Mouse (Mus musculus): ENCODE measurements around the gene Scai. TPM values are rescaled to one million over a fixed set of nuclear protein-coding genes. Genes with fewer than 3 reads are reported as not detected.
"Not testable (repeated sequence)": the region's sequence is repeated elsewhere in the genome, so short reads cannot be mapped to it uniquely, and the experiment has no call there.

Scai gene
- 10 to 100 TPM; 84.7 to 94.4 TPM for total RNA-seq (2021)
- long read RNA-seq, partial matches to known transcripts: 1 of 6 reads
- long read RNA-seq, other reads (novel, unspliced or antisense): 5 of 6 reads

- DNase-seq (ENCODE audit: low spot score in 2 of 2): peak; percentile 97 to 98
These were observed at the start of gene Scai for GRCm38 (mm10) chr2:39190561-39191056. Scai (minus strand) TSS chr2:39190734.

GRCm38 (mm10) chr2:39226731-39227130 is 36.2 kb upstream of the Scai start:
- DNase-seq (ENCODE audit: low spot score in 2 of 2): no peak

DNA sequence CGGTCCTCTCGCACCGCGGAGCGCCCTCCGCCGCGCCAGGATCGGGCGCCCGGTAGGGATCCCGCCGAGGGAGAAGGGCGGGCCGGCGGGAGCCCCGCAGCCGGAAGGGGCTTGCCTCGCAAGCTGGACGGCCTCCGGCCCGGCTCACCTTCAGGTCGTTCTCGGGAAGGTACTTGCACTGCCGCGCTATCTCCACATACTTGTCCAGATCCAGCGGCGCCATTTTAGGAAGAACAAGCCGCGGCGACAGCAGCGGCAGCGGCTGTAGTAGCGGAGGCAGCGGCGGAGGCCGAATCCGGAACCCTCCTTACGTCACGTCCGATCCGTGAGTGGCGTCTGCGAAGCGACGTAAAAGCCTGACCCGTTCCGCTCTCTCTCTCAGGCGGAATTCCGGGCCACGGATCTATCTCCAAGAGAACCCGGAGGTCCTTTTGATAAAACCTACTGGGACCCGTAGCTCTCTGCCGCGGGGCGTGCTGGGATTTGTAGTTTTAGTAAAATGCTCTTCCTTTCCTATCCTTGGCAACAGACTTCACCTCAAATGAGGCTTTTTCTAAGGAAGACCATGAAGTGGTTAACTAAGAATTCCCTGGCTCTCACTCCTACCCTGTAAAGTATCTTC is 35.6 kb upstream of the Scai start, which contains the start of gene Ppp6c:
Ppp6c (minus strand) TSS at position 433 of the 622 bp plus-strand sequence.
- DNase-seq (ENCODE audit: low spot score in 2 of 2): peak; percentile 89 to 90

GRCm38 (mm10) chr2:39225331-39226018 is 34.9 kb upstream of the Scai start:
- DNase-seq (ENCODE audit: low spot score in 2 of 2): not testable (repeated sequence)

DNA sequence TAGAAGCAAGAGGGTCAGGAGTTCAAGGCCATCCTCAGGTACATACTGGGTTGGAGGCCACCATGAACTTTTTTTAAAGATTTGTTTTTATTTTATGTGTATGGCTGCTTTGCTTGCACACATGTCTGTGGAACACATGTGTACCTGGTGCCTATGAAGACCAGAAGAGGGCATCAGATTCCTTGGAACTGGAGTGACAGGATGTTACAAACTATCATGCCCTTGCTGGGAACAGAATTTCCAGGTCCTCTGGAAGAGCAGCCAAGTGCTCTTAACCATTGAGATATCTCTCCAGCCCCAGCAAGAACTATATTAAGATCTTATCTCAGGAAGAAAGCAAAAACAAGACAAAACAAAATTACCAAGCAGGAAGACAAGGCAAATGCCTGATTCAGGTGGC is 34.1 kb upstream of the Scai start:
- DNase-seq (ENCODE audit: low spot score in 2 of 2): no peak

GRCm38 (mm10) chr2:39220010-39220409 is 29.5 kb upstream of the Scai start:
- no peak for DNase-seq (ENCODE audit: low spot score in 2 of 2)

GRCm38 (mm10) chr2:39219034-39219433 is 28.5 kb upstream of the Scai start:
- DNase-seq (ENCODE audit: low spot score in 2 of 2): no peak

DNA sequence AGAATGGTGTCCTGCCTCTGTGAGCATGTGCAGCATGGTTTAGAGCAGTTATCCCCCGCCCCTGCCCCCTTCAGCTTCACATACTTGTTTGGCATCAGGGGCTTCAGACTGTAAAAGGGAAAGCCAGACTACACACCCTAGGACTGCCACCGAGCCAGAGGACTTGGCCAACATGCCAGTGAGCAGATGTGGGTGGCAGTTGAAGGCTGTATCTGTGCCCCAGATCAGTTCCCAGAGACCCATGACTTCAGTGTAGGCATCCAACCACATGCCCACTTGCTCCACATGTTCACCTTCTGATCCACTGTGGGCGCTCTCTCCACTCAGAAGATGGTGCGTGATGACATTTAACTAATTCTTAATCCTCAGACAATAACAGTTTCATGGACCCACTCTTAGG is 26.6 kb upstream of the Scai start:
- DNase-seq (ENCODE audit: low spot score in 2 of 2): no peak

DNA sequence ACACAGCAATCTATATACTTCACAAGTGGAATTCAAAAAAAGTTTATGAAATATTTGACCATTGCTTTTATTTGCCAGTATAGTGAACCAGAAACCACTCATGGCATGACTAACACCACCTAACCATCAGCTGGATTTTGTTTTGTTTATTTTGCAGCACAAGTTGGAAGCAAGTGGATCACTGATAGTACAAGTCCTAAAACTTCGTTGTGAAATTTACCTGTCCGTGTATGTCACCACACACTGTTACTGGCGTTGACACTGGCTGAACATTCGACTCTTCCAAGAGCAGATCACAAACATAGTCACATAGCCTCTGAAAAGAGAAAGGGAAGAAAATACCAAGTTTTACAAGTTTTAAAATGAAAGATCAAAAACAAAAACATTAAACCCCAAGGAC is 20.2 kb upstream of the Scai start:
- DNase-seq (ENCODE audit: low spot score in 2 of 2): no peak

- DNase-seq (ENCODE audit: low spot score in 2 of 2): no peak
These were observed 12.8 kb upstream of the Scai start for GRCm38 (mm10) chr2:39203359-39203758.

DNA sequence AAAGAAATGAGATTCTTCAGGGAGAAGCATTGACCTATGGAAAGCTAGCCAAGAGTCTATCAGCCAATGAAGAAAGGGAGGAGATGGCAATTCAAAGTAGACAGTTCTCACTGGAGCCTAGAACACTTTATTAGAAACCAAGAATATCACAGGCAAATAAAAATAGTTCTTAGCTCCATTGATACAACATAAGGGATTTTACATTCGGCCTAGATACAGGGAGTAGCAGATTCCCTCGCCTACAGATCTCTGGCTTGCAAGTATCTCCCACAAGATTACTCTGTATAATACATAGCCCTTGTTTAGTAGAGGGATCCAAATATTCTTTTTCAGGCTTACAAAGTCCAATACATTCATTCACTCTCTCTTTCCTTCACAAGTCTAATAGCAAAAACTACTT is 4.3 kb upstream of the Scai start:
- DNase-seq (ENCODE audit: low spot score in 2 of 2): no peak

DNA sequence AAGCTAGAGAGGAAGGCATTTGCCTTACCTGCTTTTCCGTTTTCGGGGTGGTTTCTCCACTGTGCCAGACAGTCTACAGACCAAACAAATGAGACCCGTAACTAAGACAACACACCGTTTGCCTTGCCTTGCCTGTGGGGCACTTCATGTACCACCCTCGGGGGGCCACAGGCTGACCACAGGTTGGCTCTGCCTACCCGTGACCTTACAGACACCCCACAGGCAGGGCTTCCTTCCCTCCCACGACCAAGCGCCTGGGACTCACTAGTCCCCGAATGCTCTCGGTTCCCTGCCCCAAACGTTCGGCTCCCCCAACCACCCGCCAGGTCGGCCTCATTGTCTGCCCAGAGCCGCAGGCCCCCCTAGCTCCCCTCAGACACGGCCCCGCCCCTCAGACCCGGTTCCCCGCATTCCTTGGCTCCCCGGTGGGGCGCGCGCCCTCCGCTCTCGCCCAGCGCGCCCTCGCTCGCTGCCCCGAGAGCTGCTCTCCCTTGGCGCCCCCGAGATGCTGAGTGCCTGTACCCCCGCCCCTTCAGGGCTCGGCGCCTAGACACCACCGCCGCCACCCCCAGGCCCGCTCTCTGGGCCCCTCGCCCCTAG is 473 bp downstream of the Scai start:
- no peak for DNase-seq (ENCODE audit: low spot score in 2 of 2)

GRCm38 (mm10) chr2:39185942-39186341 is 4.6 kb downstream of the Scai start:
- no peak for DNase-seq (ENCODE audit: low spot score in 2 of 2)

DNA sequence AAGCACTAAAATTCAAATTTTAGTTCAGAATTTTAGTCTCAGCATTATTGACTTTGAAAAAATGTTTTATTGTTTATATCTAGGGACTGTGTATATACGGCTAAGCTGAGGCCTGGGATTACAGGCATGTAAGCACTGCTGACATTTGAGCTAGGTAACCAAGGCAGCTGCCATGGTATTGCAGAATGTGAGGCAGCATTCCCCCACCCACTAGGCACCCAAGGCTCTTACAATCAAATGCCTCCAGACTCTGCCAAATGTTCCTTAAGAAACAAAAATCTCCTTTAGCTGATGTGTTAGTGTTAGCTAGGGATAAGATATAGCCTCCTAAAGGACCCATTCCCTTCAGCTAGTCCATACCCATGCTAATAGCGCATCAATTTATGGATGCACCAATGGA is 6.9 kb downstream of the Scai start:
- no peak for DNase-seq (ENCODE audit: low spot score in 2 of 2)

DNA sequence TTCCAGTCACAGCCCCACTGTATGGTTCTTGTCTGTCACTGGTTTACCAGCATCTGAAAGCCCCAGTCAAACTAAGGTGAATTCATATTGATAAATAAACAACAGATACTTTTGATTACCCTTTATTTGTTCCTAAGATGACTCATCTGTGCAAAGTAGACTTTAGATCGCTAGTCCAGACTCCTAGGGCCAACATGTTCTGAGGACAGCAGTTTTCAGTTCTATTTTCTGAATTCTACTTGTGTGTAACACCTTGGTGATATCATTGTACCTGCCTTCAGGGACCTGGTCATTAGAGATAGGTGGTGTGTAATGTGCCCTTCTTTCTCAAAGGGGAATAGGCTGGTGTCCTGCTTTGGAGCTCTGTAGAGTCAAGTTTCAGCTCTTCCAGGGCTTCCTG is 29.5 kb downstream of the Scai start:
- DNase-seq (ENCODE audit: low spot score in 2 of 2): no peak

- no peak for DNase-seq (ENCODE audit: low spot score in 2 of 2)
These were observed 32.6 kb downstream of the Scai start for GRCm38 (mm10) chr2:39157916-39158315.

DNA sequence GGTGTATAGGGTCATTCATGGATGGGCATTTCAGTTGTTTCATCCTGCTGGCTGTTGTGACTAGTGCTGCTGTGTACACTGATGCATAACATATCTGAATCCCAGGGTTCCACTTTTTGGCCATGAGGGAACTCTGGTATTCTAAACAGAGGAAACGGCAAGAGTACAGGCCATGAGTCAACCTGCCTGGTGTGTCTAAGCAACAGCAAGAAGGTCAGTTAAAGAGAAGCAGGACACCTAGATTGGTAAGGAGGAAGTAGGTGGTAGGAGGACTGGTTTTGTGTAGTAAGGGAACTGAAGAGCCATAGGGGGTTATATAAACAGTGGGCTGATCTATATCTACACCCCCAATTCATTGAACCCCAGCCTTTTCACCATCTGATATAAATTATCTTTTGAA is 33.7 kb downstream of the Scai start:
- DNase-seq (ENCODE audit: low spot score in 2 of 2): no peak

DNA sequence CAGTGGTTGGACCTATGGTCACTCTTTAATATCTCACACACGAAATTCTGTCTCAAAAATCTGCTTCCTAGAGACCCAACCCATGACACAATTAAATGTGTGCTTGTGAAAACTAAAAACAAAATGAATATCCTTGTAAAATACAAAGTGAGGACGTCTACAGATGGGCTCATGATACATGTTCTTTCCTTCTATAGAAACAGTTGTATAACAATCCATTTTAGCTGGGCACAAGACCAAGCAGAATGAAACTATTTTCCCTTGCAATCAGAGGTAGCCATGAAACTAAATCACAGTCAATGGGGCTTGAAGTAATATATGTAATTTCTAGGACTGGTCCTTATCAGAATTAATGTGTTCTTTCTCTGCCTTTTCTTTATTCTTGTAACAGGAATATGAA is 39.6 kb downstream of the Scai start:
- DNase-seq (ENCODE audit: low spot score in 2 of 2): no peak

DNA sequence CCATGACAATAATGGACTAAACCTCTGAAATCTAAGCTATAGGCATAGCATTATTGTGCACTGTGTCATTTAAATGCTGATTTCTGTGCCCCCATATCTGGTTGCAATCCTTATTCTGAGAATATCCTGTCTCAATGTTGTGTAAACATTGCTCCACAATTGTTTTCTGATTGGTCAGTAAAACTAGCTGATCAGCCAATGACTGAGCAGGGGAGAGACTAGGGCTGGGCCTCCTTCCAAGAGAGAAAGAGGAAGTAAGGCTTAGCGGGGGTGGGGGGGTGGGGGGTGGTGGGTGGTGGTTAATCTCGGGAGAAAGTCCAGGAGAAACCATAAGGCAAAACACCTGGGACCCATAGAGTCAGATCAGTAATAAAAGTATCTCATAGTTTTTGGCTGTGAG is 42.5 kb downstream of the Scai start:
- no peak for DNase-seq (ENCODE audit: low spot score in 2 of 2)

- no peak for DNase-seq (ENCODE audit: low spot score in 2 of 2)
These were observed 44.1 kb downstream of the Scai start for GRCm38 (mm10) chr2:39146469-39146868.

GRCm38 (mm10) chr2:39142357-39142948 is 48.1 kb downstream of the Scai start:
- DNase-seq (ENCODE audit: low spot score in 2 of 2): no peak

Data from layer of hippocampus, postnatal 10 days (tissue).